In the genomic region with DNA sequence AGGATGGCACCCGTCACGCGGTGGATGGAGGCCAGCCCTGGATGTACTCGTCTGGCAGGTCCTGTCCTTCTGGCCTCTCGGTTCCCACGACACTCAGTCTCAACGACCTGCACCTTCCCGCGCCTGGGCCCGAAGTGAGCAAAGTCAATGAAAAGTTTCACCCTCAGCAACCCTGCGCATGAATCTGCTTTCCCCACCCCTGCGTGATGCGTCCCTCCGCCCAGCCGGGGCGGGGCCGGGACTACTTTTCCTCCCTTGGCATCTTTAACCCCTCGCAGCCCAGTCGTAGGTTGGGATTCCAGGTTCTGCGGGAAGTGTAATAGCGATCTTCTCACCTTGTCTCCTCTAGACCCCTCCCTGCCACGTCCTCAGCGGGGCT, we compare ENCODE assay signal across 8 mouse cellular contexts. TPM values are rescaled to one million over a fixed set of nuclear protein-coding genes. Genes with fewer than 3 reads are reported as not detected.
DNase-seq lines count a peak whose midpoint lies in the region; ATAC-seq lines count a peak whose summit lies in the region.

No protein-coding gene starts in this region.

- H3K27me3 ChIP-seq in hindbrain, embryonic 13.5 days: no peaks in the 10 kb centered on the region

- peak overlapping the region; percentile 95 for H3K27ac ChIP-seq in hindbrain, embryonic 13.5 days

- ATAC-seq in hindbrain, embryonic 13.5 days (ENCODE audit: low FRiP score): 0 out of 2 replicates have a peak, but pooled peaks have one; percentile 21

- H3K4me2 ChIP-seq in hindbrain, embryonic 13.5 days: peak overlapping the region; percentile 95

- WGBS in hindbrain, embryonic 13.5 days: 0% methylated on average over 23 of the region's 23 CpGs

- peak; percentile 94 for DNase-seq in NIH3T3 (ENCODE audit: low read depth)
- DNase-seq in cerebellum, postnatal 10 days: peak; percentile 95 to 96
- DNase-seq in frontal cortex, postnatal 14 days (ENCODE audit: low spot score in 2 of 2): peak; percentile 88 to 94
- DNase-seq in layer of hippocampus, postnatal 14 days (ENCODE audit: low spot score in 2 of 2): peak; percentile 95 to 97
- peak; percentile 95 for DNase-seq in lung, postnatal 10 days
- peak; percentile 96 for DNase-seq in ovary, postnatal 14 days (ENCODE audit: low spot score)
- peak; percentile 89 to 93 for DNase-seq in thymus, postnatal 10 days (ENCODE audit: low spot score in 2 of 2)

- no peaks in the 10 kb centered on the region for H3K9me3 ChIP-seq in hindbrain, embryonic 13.5 days

- H3K4me1 ChIP-seq in hindbrain, embryonic 13.5 days (replicated peaks): peaks cover 38% of the 10 kb centered on the region

- H3K9ac ChIP-seq in hindbrain, embryonic 13.5 days: peak overlapping the region; percentile 88

- H3K4me3 ChIP-seq in hindbrain, embryonic 13.5 days: peak overlapping the region; percentile 92

- 0 out of 2 replicates have a peak, but pooled peaks cover 4% of the 10 kb centered on the region for H3K36me3 ChIP-seq in hindbrain, embryonic 13.5 days

RNA-seq across cellular contexts. Expression of gene Tob2, which starts 0.5 kb away (rescaled TPM):
- 15.6 and 15.7 TPM in 2 replicates for polyA plus RNA-seq in hindbrain, embryonic 13.5 days (2015; fragmentation: Nextera tagmentation; extraction: Ambion mirVana)
- 10 to 100 TPM; 24.6 to 31.6 TPM for total RNA-seq in layer of hippocampus, postnatal 14 days (2021)

RNA-seq across cellular contexts. Expression of gene Phf5a, which starts 13.6 kb away (rescaled TPM):
- 123 and 125 TPM in 2 replicates for polyA plus RNA-seq in hindbrain, embryonic 13.5 days (2015; fragmentation: Nextera tagmentation; extraction: Ambion mirVana)
- 10 to 100 TPM; 31.0 to 39.0 TPM for total RNA-seq in layer of hippocampus, postnatal 14 days (2021)

RNA-seq across cellular contexts. Expression of gene Aco2, which starts 14.0 kb away (rescaled TPM):
- 237 and 248 TPM in 2 replicates for polyA plus RNA-seq in hindbrain, embryonic 13.5 days (2015; fragmentation: Nextera tagmentation; extraction: Ambion mirVana)
- total RNA-seq in layer of hippocampus, postnatal 14 days (2021): 100 to 1,000 TPM; 481 to 503 TPM

RNA-seq across cellular contexts. Expression of gene Tef, which starts 55.9 kb away (rescaled TPM):
- polyA plus RNA-seq in hindbrain, embryonic 13.5 days (2015; fragmentation: Nextera tagmentation; extraction: Ambion mirVana): 22.3 and 22.4 TPM in 2 replicates
- 100 to 1,000 TPM; 184 TPM for total RNA-seq in layer of hippocampus, postnatal 14 days (2021)

Comparison
In these comparisons a context has a peak if more than half of its experiments do, and no peak if none do; other contexts are left out.
1. Peak in every context shown above with its lines: DNase-seq, ATAC-seq, H3K4me3 ChIP-seq and H3K27ac ChIP-seq.